Comparison of ENCODE assay signal across 9 mouse cellular contexts in the genomic region with DNA sequence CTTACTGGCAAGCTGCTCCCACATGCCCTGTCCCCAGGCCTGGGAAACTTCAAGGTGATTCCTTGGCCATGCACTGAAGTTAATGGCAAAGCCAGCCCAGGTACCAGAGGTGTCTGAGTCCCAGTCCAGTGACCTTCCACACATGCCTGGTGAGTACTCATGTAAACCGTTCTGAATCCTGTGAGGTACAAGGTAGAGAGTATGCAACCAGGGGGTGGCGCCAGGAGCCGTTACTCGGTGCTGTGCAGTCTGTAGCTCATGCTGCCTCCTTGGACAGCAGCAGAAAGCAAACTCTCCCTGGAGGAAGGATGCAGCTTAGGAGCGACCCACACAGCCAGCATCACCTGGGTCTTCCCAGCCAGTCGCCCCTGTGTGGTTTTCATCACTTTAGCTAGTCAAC.
A peak's percentile ranks its signal among the peaks of the same experiment; 100 is the strongest.
DNase-seq lines count a peak whose midpoint lies in the region; ATAC-seq and TF ChIP-seq lines count a peak whose summit lies in the region.
"Had no signal": no experiment of that assay in that cellular context is flagged by ENCODE, and none has a peak within 500 bp of the region (broad histone marks: within the 10 kb centered on the region; RNA-seq: fewer than 3 reads in every experiment).

No protein-coding gene starts in this region.

- peak; percentile 22 for DNase-seq in CD4-positive, CD25-positive, alpha-beta regulatory T cell, adult 2 months (ENCODE audit: low read depth, low spot score)
- DNase-seq in lung, embryonic 14.5 days = peak; percentile 77
- DNase-seq in lung, postnatal 25 days (ENCODE audit: low spot score) = no peak
- DNase-seq in kidney, postnatal 36 days = peak; percentile 86 to 88
- peak; percentile 70 for DNase-seq in splenic B cell, adult 2 months (ENCODE audit: low read depth, low spot score)
- no peak for DNase-seq in frontal cortex, postnatal 10 days (ENCODE audit: low spot score in 2 of 2)

- H3K9me3 ChIP-seq in lung, embryonic 14.5 days (ENCODE audit: low read depth, low read length) = no peaks in the 10 kb centered on the region
- H3K9me3 ChIP-seq in forebrain, embryonic 13.5 days (replicated peaks) = no peaks in the 10 kb centered on the region
- H3K9me3 ChIP-seq: midbrain, embryonic 12.5 days had no signal

- TF ChIP-seq CTCF in lung, embryonic 14.5 days (IDR thresholded peaks at IDR 0.05; ENCODE audit: low read depth) = peak; percentile 63

- no peak overlapping the region for H3K9ac ChIP-seq in lung, embryonic 14.5 days
- no peak overlapping the region for H3K9ac ChIP-seq in forebrain, embryonic 13.5 days
- H3K9ac ChIP-seq: midbrain, embryonic 12.5 days had no signal

- no peaks in the 10 kb centered on the region for H3K36me3 ChIP-seq in lung, embryonic 14.5 days (ENCODE audit: insufficient read depth)
- H3K36me3 ChIP-seq in forebrain, embryonic 13.5 days (ENCODE audit: poor library complexity, severe bottlenecking) = no peaks in the 10 kb centered on the region
- H3K36me3 ChIP-seq in splenic B cell, adult 2 months (ENCODE audit: control insufficient read depth, insufficient read depth, low read length, poor library complexity, severe bottlenecking) = no peaks in the 10 kb centered on the region
- H3K36me3 ChIP-seq: midbrain, embryonic 12.5 days had no signal

- WGBS in lung, embryonic 14.5 days = 27% methylated on average over 6 of the region's 6 CpGs
- 24% methylated on average over 6 of the region's 6 CpGs for WGBS in forebrain, embryonic 13.5 days

- no peaks in the 10 kb centered on the region for H3K4me1 ChIP-seq in lung, embryonic 14.5 days (ENCODE audit: insufficient read depth)
- H3K4me1 ChIP-seq in forebrain, embryonic 13.5 days = peaks cover 4% of the 10 kb centered on the region

- no peak overlapping the region for H3K4me2 ChIP-seq in lung, embryonic 14.5 days
- H3K4me2 ChIP-seq in forebrain, embryonic 13.5 days = no peak overlapping the region
- H3K4me2 ChIP-seq: midbrain, embryonic 12.5 days had no signal

- H3K27me3 ChIP-seq in lung, embryonic 14.5 days (ENCODE audit: insufficient read depth, low read length) = no peaks in the 10 kb centered on the region
- peaks cover 38% of the 10 kb centered on the region for H3K27me3 ChIP-seq in forebrain, embryonic 13.5 days
- H3K27me3 ChIP-seq in splenic B cell, adult 2 months (ENCODE audit: control insufficient read depth, insufficient read depth, low read length, poor library complexity, severe bottlenecking) = no peaks in the 10 kb centered on the region

- H3K4me3 ChIP-seq in lung, embryonic 14.5 days (ENCODE audit: low read depth, low read length) = no peak overlapping the region
- no peak overlapping the region for H3K4me3 ChIP-seq in forebrain, embryonic 13.5 days
- H3K4me3 ChIP-seq: midbrain, embryonic 12.5 days had no signal

- ATAC-seq in CD4-positive, CD25-positive, alpha-beta regulatory T cell, adult 4 months = no peak
- ATAC-seq in lung, embryonic 14.5 days (ENCODE audit: insufficient read depth) = no peak
- ATAC-seq in forebrain, embryonic 13.5 days = peak; percentile 45; the same call in 1 of the 2 replicates

- no peak overlapping the region for H3K27ac ChIP-seq in lung, embryonic 14.5 days (ENCODE audit: low read depth)
- H3K27ac ChIP-seq in forebrain, embryonic 13.5 days = no peak overlapping the region
- H3K27ac ChIP-seq: midbrain, embryonic 12.5 days had no signal

Comparison
In these comparisons a context has a peak if more than half of its experiments do, and no peak if none do; other contexts are left out.
1. DNase-seq: peak in CD4-positive, CD25-positive, alpha-beta regulatory T cell, adult 2 months (single experiment), lung, embryonic 14.5 days (single experiment), kidney, postnatal 36 days (2 of 2) and splenic B cell, adult 2 months (single experiment); none in lung, postnatal 25 days (single experiment) and frontal cortex, postnatal 10 days (0 of 2).